Mouse (Mus musculus) lung, embryonic 16.5 days (tissue): ENCODE data around the gene Tax1bp3. TPM values are rescaled to one million over a fixed set of nuclear protein-coding genes. Genes with fewer than 3 reads are reported as not detected.

ENCODE experiments used
- ATAC-seq: fragments of 200-750 bp; cut with Nextera tagmentation; 2 replicates; pipeline ENCODE4 v1.8.0; 2017; ENCODE audit warnings: low read depth, mild to moderate bottlenecking, moderate library complexity
- H3K27ac ChIP-seq: fragments of 300-500 bp; sonication (generic); 2 replicates; pipeline ENCODE4 v1.5.1; 2014; ENCODE audit warnings: mild to moderate bottlenecking, control low read depth, low read length
- H3K27me3 ChIP-seq: fragments of 300-500 bp; sonication (generic); 2 replicates; pipeline ENCODE4 v1.6.1; 2014; ENCODE audit warnings: low read depth, low read length, mixed read lengths; ENCODE audit not compliant: control insufficient read depth, insufficient read depth
- H3K36me3 ChIP-seq: fragments of 300-500 bp; sonication (generic); 2 replicates; pipeline ENCODE4 v1.6.1; 2014; ENCODE audit warnings: low read length; ENCODE audit not compliant: control insufficient read depth, insufficient read depth
- H3K4me1 ChIP-seq: fragments of 300-500 bp; sonication (generic); replicated peaks from 2 replicates; pipeline ENCODE4 v1.6.1; 2014; ENCODE audit warnings: low read length, mixed read lengths; ENCODE audit not compliant: control insufficient read depth, insufficient read depth
- H3K4me2 ChIP-seq: fragments of 300-500 bp; sonication (generic); 2 replicates; pipeline ENCODE4 v1.6.1; 2014; ENCODE audit warnings: low read depth, low read length, control low read depth
- H3K4me3 ChIP-seq: fragments of 300-500 bp; sonication (generic); 2 replicates; pipeline ENCODE4 v1.5.1; 2014; ENCODE audit warnings: mild to moderate bottlenecking, low read length, control low read depth
- H3K9ac ChIP-seq: fragments of 300-500 bp; sonication (generic); 2 replicates; pipeline ENCODE4 v1.6.1; 2014; ENCODE audit warnings: low read length, control low read depth
- H3K9me3 ChIP-seq: fragments of 300-500 bp; sonication (generic); 2 replicates; pipeline ENCODE4 v1.6.1; 2016; ENCODE audit warnings: low read length; ENCODE audit not compliant: control insufficient read depth
- WGBS: fragments of 180-500 bp; shearing (Covaris S2); extraction: QIAGEN DNeasy Blood & Tissue Kit; methylation state at CpG from one replicate; pipeline ENCODE4 v1.1.7; 2014; 5-methylcytosine and 5-hydroxymethylcytosine counted together
- polyA plus RNA-seq: library from polyadenylated mRNA; unstranded; fragments of >200 nt; fragmentation: Nextera tagmentation; extraction: Ambion mirVana; gene quantifications from 2 replicates; pipeline ENCODE4 v1.2.1, GENCODE M21; 2015

Gene Tax1bp3
- polyA plus RNA-seq, 1 experiment from 2014 or later, result 275 TPM

GRCm38 (mm10) chr11:73232513-73232912 is 55.6 kb downstream of the Tax1bp3 start:
- no peak overlapping the region for H3K4me2 ChIP-seq
- H3K4me3 ChIP-seq, result no peak overlapping the region
- peaks cover 12% of the 10 kb centered on the region; the same call in 1 of the 2 replicates for H3K4me1 ChIP-seq
- H3K27ac ChIP-seq, result no peak overlapping the region
- no peaks in the 10 kb centered on the region for H3K36me3 ChIP-seq
- ATAC-seq, result no peak
- no peaks in the 10 kb centered on the region for H3K9me3 ChIP-seq
- no peaks in the 10 kb centered on the region for H3K27me3 ChIP-seq
- H3K9ac ChIP-seq, result no peak overlapping the region
- WGBS, result 48% methylated on average over 2 of the region's 2 CpGs

Other genes with a start within 250 kb of the Tax1bp3 start
- gene Atp2a3, start 215.9 kb upstream of the Tax1bp3 start, polyA plus RNA-seq, result 21.7 and 23.2 TPM in 2 replicates
- gene P2rx1, start 178.0 kb upstream of the Tax1bp3 start, polyA plus RNA-seq, result 2.2 and 2.6 TPM in 2 replicates
- gene Camkk1, start 158.1 kb upstream of the Tax1bp3 start, polyA plus RNA-seq, result 7.3 and 7.5 TPM in 2 replicates
- 11.2 and 11.7 TPM in 2 replicates for gene Ncbp3, start 129.3 kb upstream of the Tax1bp3 start, polyA plus RNA-seq
- 0.63 and 0.68 TPM in 2 replicates for gene Itgae, start 86.5 kb upstream of the Tax1bp3 start, polyA plus RNA-seq
- gene Haspin, start 38.8 kb upstream of the Tax1bp3 start, polyA plus RNA-seq, result 16.8 and 18.4 TPM in 2 replicates
- 0.18 and 0.70 TPM in 2 replicates for gene P2rx5, start 16.7 kb upstream of the Tax1bp3 start, polyA plus RNA-seq
- 117 and 121 TPM in 2 replicates for gene Emc6, start within 50 bp of the Tax1bp3 start, polyA plus RNA-seq
- 14.9 and 16.4 TPM in 2 replicates for gene Ctns, start 22.0 kb downstream of the Tax1bp3 start, polyA plus RNA-seq
- gene Shpk, start 22.4 kb downstream of the Tax1bp3 start, polyA plus RNA-seq, result 1.6 and 2.3 TPM in 2 replicates
- 0.05 TPM in 1 of 2 replicates, not detected in the other for gene Trpv1, start 57.2 kb downstream of the Tax1bp3 start, polyA plus RNA-seq
- gene Trpv3, start 90.3 kb downstream of the Tax1bp3 start, polyA plus RNA-seq, result 0.13 and 0.14 TPM in 2 replicates
- 1.4 and 1.8 TPM in 2 replicates for gene Aspa, start 152.5 kb downstream of the Tax1bp3 start, polyA plus RNA-seq
- not detected in 2 replicates for gene Gm49340, start 152.7 kb downstream of the Tax1bp3 start, polyA plus RNA-seq
- 0.21 TPM in 1 of 2 replicates, not detected in the other for gene Spata22, start 152.7 kb downstream of the Tax1bp3 start, polyA plus RNA-seq
- not detected in 2 replicates for gene Olfr20, start 173.7 kb downstream of the Tax1bp3 start, polyA plus RNA-seq
- gene Olfr376, start 194.2 kb downstream of the Tax1bp3 start, polyA plus RNA-seq, result not detected in 2 replicates
- gene Olfr1, start 222.5 kb downstream of the Tax1bp3 start, polyA plus RNA-seq, result not detected in 2 replicates